Mouse (Mus musculus) liver, embryonic 14.5 days (tissue): ENCODE results near the gene Gm11938. TPM values are rescaled to one million over a fixed set of nuclear protein-coding genes. Genes with fewer than 3 reads are reported as not detected.
"Not testable (repeated sequence)": the region's sequence is repeated elsewhere in the genome, so short reads cannot be mapped to it uniquely, and the experiment has no call there.

Experiments
- ATAC-seq: fragments of 200-750 bp; cut with Nextera tagmentation; 2 replicates; pipeline ENCODE4 v1.8.0; 2017; ENCODE audit warnings: moderate number of reproducible peaks, mild to moderate bottlenecking, moderate library complexity; ENCODE audit not compliant: insufficient read depth
- DNase-seq, 3 experiments: peaks; one replicate each; pipeline ENCODE4 v3.0.0-alpha.2; 2012 to 2013; ENCODE audit warnings: low read depth in 3 of 3, low spot score in 3 of 3
- H3K27ac ChIP-seq: fragments of 300-500 bp; sonication (generic); 2 replicates; pipeline ENCODE4 v1.5.1; 2014; ENCODE audit warnings: moderate library complexity, mild to moderate bottlenecking, control low read depth, inconsistent platforms
- H3K27me3 ChIP-seq: fragments of 300-500 bp; sonication (generic); 2 replicates; pipeline ENCODE4 v1.6.1; 2014; ENCODE audit warnings: mild to moderate bottlenecking, low read length, moderate library complexity; ENCODE audit not compliant: control insufficient read depth, insufficient read depth
- H3K36me3 ChIP-seq: fragments of 300-500 bp; sonication (generic); replicated peaks from 2 replicates; pipeline ENCODE4 v1.6.1; 2014; ENCODE audit warnings: low read depth; ENCODE audit not compliant: control insufficient read depth, insufficient read depth
- H3K4me1 ChIP-seq, 2 experiments: fragments of 200-500 bp in 1 of 2; fragments of 300-500 bp in 1 of 2; sonication (generic) in 1 of 2; replicated peaks; 2 replicates each; pipeline ENCODE4 v1.6.1; 2012 to 2014; ENCODE audit warnings: antibody characterized with exemption in 1 of 2, inconsistent platforms in 1 of 2, low read length in 1 of 2; ENCODE audit not compliant: control insufficient read depth in 2 of 2, insufficient read depth in 2 of 2
- H3K4me2 ChIP-seq: fragments of 300-500 bp; sonication (generic); 2 replicates; pipeline ENCODE4 v1.6.1; 2014; ENCODE audit warnings: low read depth, mild to moderate bottlenecking, control low read depth, moderate library complexity
- H3K4me3 ChIP-seq, 2 experiments: fragments of 200-500 bp in 1 of 2; fragments of 300-500 bp in 1 of 2; sonication (generic) in 1 of 2; 2 replicates each; pipeline ENCODE4 v1.5.1; 2012 to 2014; ENCODE audit warnings: low read depth in 2 of 2, low read length in 2 of 2, mild to moderate bottlenecking in 2 of 2, control low read depth in 1 of 2, inconsistent platforms in 1 of 2, moderate library complexity in 1 of 2; ENCODE audit not compliant: insufficient read depth in 1 of 2
- H3K9ac ChIP-seq: fragments of 300-500 bp; sonication (generic); replicated peaks from 2 replicates; pipeline ENCODE4 v1.6.1; 2014; ENCODE audit warnings: mild to moderate bottlenecking, control low read depth, moderate library complexity
- H3K9me3 ChIP-seq: fragments of 300-500 bp; sonication (generic); 2 replicates; pipeline ENCODE4 v1.6.1; 2016; ENCODE audit warnings: low read length, mixed read lengths; ENCODE audit not compliant: control insufficient read depth
- CTCF ChIP-seq: IDR thresholded peaks from 2 replicates; pipeline ENCODE4 v1.5.1; 2016; ENCODE audit warnings: antibody characterized with exemption, low read depth, control low read depth
- EP300 ChIP-seq: IDR thresholded peaks from 2 replicates; pipeline ENCODE4 v1.6.1; 2016; ENCODE audit warnings: antibody characterized with exemption, low read depth
- WGBS: fragments of 180-500 bp; shearing (Covaris S2); extraction: QIAGEN DNeasy Blood & Tissue Kit; methylation state at CpG from one replicate; pipeline ENCODE4 v1.1.7; 2014; ENCODE audit not compliant: insufficient replicate concordance; 5-methylcytosine and 5-hydroxymethylcytosine counted together
- polyA plus RNA-seq, 2 experiments: library from polyadenylated mRNA; depleted of rRNA in 1 of 2; stranded (reverse) in 1 of 2; unstranded in 1 of 2; fragments of >200 nt; fragmentation: Nextera tagmentation in 1 of 2; extraction: Ambion mirVana in 1 of 2; gene quantifications; 2 replicates each; pipeline versions ENCODE4 v1.2.1 to v1.2.3; 2012 to 2014

Gm11938 gene
- polyA plus RNA-seq, 2 experiments = not detected

DNA sequence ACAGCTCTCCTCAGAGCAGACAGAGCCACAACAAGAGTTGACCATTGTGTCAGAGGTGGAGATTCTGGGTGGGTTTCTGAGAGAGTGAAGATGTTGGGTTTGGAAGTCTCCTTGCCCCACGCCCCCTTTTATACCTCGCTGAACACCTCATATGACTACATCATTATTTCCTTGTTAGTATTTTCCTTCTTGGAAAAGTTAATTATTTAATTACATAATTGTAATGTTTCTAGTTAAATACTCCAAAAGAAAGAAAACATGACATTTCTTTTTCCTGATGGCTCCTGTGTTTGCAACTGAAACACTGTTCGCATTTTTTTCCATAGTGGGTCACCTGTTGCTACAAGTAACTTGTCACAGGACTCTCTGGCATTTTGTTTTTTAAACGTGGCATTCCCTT is 25.0 kb upstream of the Gm11938 start, which contains the start of gene Krtap4-1:
Krtap4-1 (minus strand) TSS at position 101 of the 400 bp plus-strand sequence.
- H3K27me3 ChIP-seq = no peaks in the 10 kb centered on the region
- no peak for ATAC-seq
- whole genome bisulfite sequencing = 49% methylated on average over 4 of the region's 4 CpGs
- H3K27ac ChIP-seq = no peak within 1 kb of the TSS
- H3K9me3 ChIP-seq = no peaks in the 10 kb centered on the region
- no peaks in the 10 kb centered on the region for H3K36me3 ChIP-seq
- no peak within 1 kb of the TSS for H3K4me3 ChIP-seq
- H3K9ac ChIP-seq = no peak within 1 kb of the TSS
- TF ChIP-seq CTCF (no peak), EP300 (no peak)
- no peak within 1 kb of the TSS for H3K4me2 ChIP-seq
- DNase-seq = no peak
- no peaks in the 10 kb centered on the region for H3K4me1 ChIP-seq

GRCm38 (mm10) chr11:99620335-99620734 is 17.2 kb upstream of the Gm11938 start, which contains the start of gene Gm11562:
Gm11562 (minus strand) TSS chr11:99620435.
- ATAC-seq = no peak
- no peaks in the 10 kb centered on the region for H3K27me3 ChIP-seq
- TF ChIP-seq EP300 (no peak), CTCF (no peak)
- no peaks in the 10 kb centered on the region for H3K4me1 ChIP-seq
- 58% methylated on average over 2 of the region's 2 CpGs for WGBS
- no peaks in the 10 kb centered on the region for H3K9me3 ChIP-seq
- H3K36me3 ChIP-seq = no peaks in the 10 kb centered on the region
- no peak within 1 kb of the TSS for H3K9ac ChIP-seq
- no peak within 1 kb of the TSS for H3K27ac ChIP-seq
- DNase-seq = no peak
- no peak within 1 kb of the TSS for H3K4me2 ChIP-seq
- H3K4me3 ChIP-seq = no peak within 1 kb of the TSS

DNA sequence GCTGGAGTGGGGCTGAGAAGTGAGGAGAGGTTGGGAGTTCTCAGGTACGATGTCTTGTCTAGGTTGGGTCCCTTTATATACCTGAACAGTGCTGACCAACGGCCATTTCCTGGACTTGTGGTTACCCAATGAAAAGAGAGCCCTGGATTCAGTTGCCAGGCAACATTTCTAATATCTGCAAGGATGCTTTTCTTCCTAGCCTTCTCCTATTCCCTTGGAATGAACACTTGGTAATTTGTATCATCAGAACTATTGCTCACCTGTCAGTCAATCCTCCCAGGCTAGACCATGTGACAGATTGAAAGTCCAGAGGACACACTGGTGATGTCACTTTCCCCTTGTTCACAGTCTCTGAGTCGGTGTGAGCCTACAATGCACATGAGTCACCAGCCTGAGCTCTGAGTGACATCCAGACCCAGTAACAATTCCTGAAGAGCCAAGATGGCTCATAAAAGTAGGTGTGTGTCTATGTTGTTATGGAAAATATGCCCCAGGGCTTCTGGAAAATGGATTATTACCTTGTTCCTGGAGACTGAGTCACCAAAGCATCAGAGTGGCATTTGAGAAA is 11.8 kb upstream of the Gm11938 start, which contains the start of gene Krtap2-4:
Krtap2-4 (minus strand) TSS at position 51 of the 568 bp plus-strand sequence.
- Histone ChIP-seq H3K9me3 (no peaks in the 10 kb centered on the region), H3K27ac (no peak within 1 kb of the TSS), H3K9ac (no peak within 1 kb of the TSS), H3K36me3 (no peaks in the 10 kb centered on the region), H3K4me1 (no peaks in the 10 kb centered on the region), H3K4me3 (no peak within 1 kb of the TSS), H3K4me2 (no peak within 1 kb of the TSS), H3K27me3 (no peaks in the 10 kb centered on the region)
- 42% methylated on average over 3 of the region's 3 CpGs for WGBS
- no peak for ATAC-seq
- TF ChIP-seq EP300 (no peak), CTCF (no peak)
- no peak for DNase-seq

GRCm38 (mm10) chr11:99610089-99610488 is 7.0 kb upstream of the Gm11938 start, which contains the start of gene Gm11937:
Gm11937 (minus strand) TSS chr11:99610189.
- 44% methylated on average over 1 of the region's 2 CpGs for WGBS
- H3K4me2 ChIP-seq, H3K27ac ChIP-seq, ATAC-seq, H3K4me1 ChIP-seq, DNase-seq, H3K36me3 ChIP-seq, H3K9me3 ChIP-seq, H3K9ac ChIP-seq, H3K27me3 ChIP-seq, H3K4me3 ChIP-seq: not testable (repeated sequence)

DNA sequence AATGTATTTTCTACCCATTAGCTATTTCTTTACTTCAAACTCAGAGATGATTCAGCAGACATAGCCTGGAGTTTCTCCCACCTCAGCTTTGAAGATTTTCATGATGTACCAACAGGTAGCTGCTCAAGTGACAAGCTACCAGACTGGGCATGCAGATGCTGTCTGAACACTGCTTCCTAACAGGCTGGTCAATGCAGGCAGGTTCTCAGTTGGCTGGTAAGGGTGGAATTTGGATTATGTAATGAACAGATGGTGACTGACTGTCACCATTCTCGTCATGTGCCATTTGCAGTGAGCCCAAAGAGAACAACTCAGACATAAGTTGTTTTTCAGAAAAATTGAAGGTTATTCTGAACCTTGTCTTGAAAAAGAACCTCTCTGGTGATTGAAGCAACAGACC is 6.0 kb upstream of the Gm11938 start:
- 45% methylated on average over 1 of the region's 1 CpGs for WGBS
- TF ChIP-seq EP300 (no peak), CTCF (no peak)
- H3K27ac ChIP-seq = no peak overlapping the region
- ATAC-seq (no peak), DNase-seq (no peak)
- no peaks in the 10 kb centered on the region for H3K36me3 ChIP-seq
- H3K4me1 ChIP-seq = no peaks in the 10 kb centered on the region
- H3K4me2 ChIP-seq = no peak overlapping the region
- H3K27me3 ChIP-seq = no peaks in the 10 kb centered on the region
- no peak overlapping the region for H3K4me3 ChIP-seq
- H3K9ac ChIP-seq = no peak overlapping the region
- no peaks in the 10 kb centered on the region for H3K9me3 ChIP-seq

GRCm38 (mm10) chr11:99597742-99598141 is 5.4 kb downstream of the Gm11938 start, which contains the start of gene Krtap9-3:
Krtap9-3 (minus strand) TSS chr11:99598105.
- H3K36me3 ChIP-seq, H3K9me3 ChIP-seq, H3K4me2 ChIP-seq, H3K27ac ChIP-seq, DNase-seq, H3K4me1 ChIP-seq, H3K4me3 ChIP-seq, ATAC-seq, H3K27me3 ChIP-seq, H3K9ac ChIP-seq: not testable (repeated sequence)
- 64% methylated on average over 6 of the region's 6 CpGs for WGBS
